Mouse (Mus musculus): ENCODE results near the gene Mafg. TPM values are rescaled to one million over a fixed set of nuclear protein-coding genes. Genes with fewer than 3 reads are reported as not detected.

Gene Mafg
- total RNA-seq, 4 experiments from 2014 or later = 33.0 to 47.3 (median 39.2) TPM

DNA sequence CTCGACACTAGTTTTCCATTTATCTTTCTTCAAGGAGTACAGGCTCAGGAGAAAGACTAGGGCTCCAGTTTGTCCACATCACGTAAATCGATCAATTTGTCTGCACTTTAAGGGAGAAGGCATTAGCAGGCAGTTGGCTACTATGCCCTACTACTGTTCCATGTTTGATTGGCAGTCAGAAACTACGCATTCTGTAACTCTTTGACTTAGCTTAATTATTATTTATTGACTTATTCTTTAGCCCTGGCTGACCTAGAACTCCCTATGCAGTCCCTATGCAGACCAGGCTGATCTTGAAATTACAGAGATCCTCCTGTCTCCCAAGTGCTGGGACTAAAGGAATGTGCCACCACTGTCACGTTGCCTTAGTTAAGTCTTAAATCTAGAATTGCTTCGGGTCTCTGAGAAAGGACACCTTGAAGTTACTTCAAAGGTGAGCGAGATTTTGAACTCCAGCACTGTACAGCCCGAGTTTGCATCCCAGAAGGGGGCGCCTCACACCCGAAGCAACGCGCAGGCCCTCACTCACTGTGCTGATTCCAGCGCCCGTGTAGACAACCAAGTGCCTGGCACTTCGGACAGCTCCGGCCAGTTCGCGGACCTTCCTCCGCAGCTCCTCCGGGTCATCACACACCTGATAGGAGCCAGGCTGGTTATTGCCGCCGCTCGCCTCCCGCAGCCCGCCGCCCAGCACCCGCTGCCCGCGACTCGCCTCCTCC is 9.3 kb downstream of the Mafg start:
- no peak for DNase-seq (ENCODE audit: low spot score)

DNA sequence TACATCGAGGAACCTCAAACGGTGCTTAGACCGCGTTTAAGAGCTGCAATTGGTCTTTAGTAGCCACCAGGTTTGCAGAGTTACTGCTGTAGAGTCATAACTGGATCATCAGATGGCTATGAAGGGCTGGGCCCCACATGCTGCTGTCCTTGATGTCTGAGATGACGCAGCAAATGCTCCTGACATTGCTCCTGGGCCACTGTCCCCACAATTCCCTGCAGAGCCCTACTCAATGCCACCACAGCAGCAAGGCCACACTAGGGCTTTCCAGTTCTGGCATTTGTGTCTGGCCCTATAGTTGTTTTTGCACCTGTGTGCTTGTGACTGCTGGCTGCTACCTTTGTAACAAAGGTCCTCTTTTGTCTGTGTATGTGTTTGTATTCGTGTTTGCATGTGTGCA is 10.6 kb downstream of the Mafg start:
- no peak for DNase-seq (ENCODE audit: low spot score)

DNA sequence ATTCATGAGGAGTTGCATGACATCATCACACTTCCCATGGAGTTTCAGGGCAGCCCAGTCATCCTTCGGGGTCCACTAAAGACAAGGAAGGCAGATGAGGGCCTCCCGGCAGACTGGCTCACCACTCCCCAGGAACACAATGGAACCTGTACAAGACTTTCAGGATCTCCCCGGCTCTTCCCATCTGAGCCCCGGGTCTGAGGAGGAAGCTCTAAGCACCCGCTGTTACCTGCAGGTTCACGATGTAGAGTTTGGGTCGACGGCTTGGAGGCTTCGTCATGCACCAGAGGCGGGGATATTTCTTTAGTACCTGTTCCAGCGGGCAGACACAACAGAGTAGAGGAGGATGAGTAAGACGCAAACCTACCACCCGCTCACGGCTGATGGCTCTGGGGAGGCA is 13.2 kb downstream of the Mafg start:
- no peak for DNase-seq (ENCODE audit: low spot score)

DNA sequence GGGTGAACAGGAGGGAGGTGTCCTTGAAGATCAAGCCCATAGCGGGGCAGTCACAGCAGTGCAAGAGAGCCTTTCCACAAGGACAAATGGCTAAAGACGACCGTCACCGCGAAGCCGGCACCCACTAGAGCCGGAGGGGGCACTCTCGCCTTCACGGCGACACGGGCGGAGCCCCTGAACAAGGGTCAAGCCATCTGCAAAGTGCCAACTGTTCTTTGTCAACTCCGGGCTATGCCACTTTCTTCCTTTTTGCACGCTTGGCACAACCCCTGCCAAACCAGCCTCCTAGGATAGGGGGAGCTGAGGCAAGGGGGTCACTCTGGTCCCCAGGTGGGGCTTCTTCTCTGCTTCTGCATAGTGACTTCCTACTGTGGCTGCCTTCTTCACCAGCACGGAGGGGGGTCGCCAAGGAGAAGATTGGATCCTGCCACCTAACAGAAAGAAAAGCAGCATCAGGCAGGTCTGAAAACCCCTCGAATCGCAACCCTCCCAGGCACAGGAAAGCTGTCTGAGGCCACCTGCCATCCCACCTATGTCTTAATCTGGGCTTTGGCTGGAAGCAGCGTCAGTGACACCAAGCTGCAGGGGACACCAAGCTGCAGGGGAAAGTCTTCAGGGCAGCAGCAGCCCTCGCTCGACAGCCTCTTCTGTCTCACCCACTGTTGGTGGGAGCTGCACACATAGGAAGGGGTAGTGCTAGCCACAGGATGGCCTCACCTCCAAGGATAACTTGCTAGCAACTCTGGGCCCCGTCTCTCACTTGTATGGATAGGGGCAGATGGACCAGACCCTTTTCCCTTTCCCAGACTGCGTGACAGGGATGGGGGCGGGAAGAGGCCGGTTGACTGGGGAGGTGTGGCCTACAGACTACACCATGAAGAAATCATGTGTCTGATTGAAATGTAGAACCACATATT is 14.5 kb downstream of the Mafg start:
- DNase-seq (ENCODE audit: low spot score) = no peak

DNA sequence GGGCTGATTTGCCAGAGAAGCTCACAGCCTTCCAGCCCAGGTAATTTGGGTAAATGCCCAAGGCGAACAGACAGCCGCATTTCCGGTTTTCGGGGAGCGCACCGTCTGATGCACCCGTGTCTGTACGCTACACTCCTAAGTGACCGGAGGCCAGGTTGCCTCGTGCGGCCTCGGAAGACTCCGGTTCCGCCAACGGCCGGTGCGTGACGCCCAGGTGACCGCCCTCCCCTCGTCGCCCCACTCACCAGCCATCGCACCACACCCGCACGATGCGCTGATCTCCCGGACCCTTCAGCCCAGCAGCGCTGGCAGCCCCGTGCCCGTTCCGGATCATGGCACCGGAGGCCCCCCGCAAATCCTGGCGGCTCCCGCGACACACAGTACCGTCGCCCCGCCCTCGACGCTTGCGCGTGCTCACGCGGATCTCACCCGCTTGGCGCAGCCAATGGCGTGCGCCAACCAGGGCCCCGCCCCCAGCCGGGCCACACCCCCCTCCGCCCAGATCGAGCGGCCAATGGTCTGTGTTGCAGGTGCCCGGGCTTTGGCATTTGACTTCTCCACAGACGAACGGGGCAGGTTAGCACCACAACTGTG is 15.8 kb downstream of the Mafg start, which contains the start of gene Pcyt2:
Gene Pcyt2 (minus strand): TSS at position 418 of the 594 bp plus-strand sequence.
- peak; percentile 75 for DNase-seq (ENCODE audit: low spot score)

DNA sequence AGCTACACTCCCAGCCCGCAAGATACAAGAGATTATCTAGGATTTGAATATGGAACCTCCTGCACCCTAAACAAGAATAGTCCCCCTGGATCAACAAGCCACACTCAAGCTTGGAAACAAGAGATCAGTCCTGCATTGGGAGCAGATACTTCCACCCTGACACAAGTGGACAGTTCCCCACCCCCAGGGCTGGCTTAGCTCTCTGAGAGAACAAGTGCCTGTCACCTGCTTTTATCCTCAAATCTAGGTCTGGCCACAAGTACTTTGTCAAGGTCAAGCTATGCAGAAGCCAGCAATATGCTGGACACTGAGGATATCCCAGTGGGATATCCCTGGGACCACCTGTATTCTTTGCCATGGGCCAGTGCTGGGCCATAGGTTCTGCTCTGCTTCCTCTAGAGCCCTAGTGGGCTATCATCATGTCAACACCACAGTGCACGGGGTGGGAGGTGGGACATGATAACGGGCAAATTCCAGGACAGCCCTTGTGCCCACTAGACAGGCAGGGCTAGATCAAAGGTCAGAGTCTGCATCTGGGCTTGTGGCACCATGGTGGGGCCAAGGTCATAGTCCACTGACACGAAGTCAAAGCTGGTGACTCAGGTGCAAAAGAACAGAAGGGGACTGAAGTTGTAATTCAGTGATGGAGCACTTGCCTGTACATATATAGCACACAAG is 16.6 kb downstream of the Mafg start:
- no peak for DNase-seq (ENCODE audit: low spot score)

DNA sequence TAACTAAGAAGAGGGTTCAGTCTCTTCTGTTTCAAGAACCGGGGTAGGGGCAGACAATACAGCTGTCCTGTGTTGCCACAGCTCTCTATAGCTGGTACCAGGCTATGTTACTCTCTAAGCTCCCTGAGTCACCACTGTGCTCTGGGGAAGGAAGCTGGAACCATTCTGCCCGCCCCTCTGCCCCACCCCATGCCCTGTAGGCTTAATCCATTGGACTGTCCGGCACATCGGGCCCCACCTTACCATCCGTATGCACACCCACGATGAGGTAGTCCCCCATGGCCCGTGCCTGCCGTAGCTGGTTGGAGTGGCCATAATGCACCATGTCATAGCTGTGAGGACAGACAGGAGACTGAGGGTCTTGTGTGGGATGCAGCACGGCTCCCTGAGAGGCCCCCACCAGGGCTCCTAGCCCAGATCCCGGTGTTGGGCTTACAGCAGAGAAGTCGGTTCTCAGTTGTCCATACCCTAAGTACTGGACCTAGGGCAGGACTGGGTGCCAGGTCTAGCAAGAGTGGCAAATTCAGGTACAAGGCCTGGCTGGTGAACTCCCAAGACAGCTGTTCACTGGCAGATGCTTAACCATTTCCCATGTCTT is 17.7 kb downstream of the Mafg start:
- no peak for DNase-seq (ENCODE audit: low spot score)

DNA sequence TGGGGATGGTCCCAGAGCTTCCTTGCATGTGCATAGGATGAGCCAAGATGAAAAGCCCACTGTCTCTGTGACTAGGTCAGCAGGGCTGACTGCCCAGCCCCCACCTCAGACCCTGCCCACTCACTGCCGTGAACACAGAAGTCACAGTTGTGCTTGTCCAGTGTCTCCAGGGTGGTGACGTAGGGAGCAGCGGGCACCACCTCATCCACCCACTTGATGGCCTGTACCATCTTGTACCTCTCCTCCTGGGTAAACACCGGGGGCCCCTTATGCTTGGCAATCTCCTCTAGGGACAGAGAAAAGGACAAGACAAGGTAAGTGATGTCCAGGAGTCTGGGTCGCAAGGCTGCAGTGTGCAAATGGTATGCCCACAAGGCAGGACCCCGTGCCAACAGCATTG is 18.2 kb downstream of the Mafg start:
- DNase-seq (ENCODE audit: low spot score) = no peak

DNA sequence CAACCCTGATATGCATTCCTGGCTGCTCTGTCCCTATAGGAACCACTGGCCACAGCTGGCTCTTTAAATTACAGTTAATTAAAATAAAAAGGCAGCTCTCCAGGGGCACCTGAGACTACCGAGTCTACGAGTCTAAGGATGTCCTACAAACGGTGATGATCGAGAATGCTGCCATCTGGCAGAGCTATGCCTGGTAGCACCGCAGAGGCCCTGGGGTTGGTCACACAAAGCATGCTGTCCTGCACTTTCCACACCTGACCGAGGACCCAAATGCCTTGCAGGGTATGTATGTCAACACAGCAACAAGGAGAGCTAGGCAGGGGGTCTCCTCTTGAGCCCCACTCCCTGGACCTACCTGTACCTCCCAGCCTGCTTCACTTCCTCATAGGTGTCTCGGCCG is 19.4 kb downstream of the Mafg start:
- DNase-seq (ENCODE audit: low spot score) = no peak

DNA sequence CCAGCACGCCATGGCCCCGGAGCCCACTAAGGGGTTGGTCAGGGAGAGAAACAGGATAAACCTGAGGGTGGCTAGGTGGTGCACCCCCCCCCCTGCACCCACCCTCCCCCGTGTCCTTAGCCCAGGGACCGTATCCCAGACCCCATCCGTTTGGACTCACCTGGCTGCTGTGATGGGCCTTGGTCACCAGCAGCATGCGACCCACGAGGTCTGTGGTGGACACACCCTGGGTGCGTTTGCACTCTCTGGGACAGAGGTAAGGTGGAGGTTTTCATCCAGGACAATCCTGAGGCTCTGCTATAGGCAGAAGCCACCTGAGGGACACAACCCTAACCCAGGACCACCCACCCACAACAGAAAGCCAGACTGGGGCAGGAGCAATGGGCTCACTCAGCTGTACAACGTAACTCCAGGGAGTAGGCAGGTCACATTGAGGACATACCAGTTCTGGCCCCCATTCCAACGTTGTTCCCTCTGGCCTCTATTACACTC is 19.9 kb downstream of the Mafg start:
- no peak for DNase-seq (ENCODE audit: low spot score)

DNA sequence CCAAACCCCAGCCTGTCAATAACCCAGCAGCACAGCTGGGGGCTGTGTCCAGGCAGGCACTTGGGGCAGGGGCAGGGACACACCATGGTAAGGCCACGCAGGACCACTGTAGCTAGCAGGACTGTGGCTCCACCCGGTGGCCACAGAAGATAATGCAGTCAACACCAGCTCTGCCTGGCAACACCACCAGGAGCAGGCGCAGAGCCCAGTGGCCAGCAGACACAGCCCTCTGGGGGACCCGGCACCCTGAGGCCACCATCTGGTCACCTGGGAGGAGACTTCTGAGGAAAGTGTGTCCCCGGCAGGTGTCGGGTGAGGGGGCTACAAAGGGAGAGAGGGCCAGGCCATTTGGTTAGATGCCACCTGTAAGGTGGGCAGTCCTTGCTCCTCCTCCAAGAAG is 20.6 kb downstream of the Mafg start:
- peak; percentile 59 for DNase-seq (ENCODE audit: low spot score)

DNA sequence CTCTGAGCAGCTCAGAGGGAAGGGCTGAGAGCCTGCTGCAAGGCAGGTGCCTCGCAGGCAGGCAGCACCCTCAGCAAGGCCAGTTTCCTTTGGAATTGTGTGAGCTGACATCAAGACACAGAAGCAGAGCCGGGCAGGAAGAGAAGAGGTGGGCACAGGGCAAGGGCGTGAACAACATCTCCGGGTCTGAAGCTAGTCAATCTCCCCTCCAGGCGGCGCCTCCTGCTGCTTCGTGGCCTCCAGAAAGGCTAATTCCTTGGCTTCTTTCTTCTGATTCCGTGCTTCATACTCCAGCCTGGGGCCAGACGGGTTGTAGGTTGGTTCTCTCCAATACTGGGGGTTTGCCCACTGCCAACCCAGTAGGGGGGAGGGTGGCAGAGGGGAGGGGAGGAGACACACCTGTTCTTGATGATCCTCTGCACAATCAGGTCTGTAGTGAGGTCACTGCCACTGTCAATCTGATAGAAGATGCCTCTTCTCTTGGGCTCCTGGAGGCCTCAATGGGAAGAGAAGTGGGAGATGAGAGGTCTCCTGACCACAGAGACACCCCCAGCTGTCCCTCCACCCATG is 22.8 kb downstream of the Mafg start:
- no peak for DNase-seq (ENCODE audit: low spot score)

DNA sequence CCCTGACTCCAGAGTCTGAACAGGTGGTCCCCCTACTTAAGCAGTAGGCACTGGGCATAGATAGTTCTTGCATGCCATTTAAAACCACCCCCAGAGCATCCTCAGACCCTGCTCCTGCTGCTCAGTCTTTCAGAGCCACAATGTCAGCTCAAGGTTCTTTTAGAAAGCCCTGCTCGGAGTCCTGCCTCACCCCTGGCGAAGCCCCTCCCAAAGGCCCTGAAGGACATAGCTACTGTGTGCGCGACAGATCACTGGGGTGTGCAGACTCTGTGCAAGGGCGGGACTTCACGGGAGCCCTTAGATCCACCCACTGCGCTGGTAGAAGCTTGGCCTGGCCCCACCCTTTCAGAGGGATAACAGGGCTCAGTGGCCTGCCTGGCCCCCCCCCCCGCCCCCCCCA is 24.1 kb downstream of the Mafg start:
- DNase-seq (ENCODE audit: low spot score) = no peak

DNA sequence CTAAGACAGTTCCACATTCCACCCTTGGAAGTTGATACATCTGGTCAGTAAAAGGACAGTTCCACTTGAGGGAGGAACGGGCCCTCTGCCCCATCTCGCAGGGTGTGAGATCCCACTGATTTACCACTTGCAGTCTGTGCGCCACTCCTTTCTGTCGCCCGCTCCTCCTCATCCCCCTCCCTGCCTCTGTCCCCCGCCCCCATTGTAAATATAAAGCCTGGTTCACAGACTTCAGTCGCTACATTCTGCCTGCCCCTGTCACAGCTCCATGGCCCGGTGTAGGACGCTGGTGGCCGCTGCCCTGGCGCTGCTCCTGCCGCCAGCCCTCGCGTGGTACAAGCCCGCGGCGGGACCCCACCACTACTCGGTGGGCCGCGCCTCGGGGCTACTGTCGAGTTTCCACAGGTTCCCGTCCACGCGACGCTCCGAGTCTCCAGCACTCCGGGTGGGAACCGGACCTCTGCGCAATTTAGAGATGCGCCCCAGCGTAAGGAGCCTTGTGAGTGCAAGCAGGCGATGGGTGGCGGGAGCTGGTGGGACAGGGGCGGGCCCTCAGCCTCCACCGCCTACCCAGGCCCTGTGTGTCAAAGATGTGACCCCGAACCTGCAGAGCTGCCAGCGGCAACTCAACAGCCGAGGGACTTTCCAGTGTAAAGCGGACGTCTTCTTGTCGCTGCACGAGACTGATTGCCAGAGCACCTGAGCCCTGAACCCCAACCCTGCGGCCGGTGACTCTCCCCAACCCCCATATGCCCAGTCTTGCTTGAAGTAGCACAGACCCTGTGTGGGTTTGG is 25.0 kb downstream of the Mafg start, which contains the start of gene Npb:
Gene Npb (plus strand): TSS at position 237 of the 794 bp plus-strand sequence.
- no peak for DNase-seq (ENCODE audit: low spot score)

DNA sequence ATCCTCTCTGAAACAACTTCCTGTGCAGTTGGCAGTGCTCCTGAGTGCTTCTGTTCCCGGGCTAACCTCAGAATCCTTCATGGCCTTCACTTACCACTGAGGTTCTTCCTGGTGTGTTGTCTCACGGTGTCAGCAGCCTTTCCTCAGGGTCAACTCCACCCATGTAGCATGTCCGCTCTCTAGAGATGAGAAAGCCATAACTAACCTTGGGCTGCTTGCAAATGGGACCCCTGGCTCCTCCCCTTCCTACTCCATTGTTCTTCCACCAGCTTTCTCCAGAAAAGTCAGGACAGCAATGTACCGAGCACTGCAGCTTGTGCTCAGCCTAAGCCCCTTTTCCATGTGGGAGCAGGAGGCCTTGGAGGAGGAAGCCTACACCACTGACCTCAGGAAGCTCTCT is 26.6 kb downstream of the Mafg start:
- no peak for DNase-seq (ENCODE audit: low spot score)

DNA sequence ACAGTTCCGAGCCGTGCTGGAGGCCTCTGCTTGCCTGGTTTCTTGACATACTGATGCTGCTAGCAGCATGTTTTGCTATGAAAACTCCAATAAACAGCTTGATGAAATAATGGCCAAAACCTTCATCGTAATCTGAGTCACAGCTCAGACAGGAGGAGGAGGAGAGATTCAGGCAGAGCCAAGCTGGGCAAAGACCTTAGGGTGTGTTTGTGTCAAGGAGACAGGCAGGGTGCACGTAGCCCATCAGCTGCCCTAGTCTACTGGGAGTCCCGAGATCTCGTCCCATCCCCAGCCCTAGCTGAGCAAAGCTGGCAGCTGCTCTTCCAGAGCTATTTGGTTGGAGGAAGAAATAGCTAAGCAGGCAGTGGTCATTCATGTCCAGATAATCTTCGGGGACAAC is 27.7 kb downstream of the Mafg start:
- no peak for DNase-seq (ENCODE audit: low spot score)

DNA sequence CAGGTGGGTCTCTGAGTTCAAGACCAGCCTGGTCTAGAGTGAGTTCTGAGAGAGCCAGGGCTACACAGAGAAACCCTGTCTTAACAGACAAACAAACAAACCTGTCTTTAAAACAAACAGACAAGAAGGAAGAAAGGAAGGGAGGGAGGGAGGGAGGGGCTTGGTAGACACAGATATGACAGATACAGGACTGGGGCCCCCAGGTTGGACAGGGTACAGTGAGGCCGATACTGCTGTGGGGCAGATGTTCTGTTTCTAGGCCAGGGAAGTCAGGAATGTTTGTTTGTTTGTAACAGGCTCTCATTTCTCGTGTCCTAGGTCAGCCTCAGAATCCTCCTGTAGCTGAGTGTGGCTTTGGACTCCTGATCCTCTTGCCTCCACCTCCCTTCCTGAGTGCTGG is 29.9 kb downstream of the Mafg start:
- DNase-seq (ENCODE audit: low spot score) = no peak

DNA sequence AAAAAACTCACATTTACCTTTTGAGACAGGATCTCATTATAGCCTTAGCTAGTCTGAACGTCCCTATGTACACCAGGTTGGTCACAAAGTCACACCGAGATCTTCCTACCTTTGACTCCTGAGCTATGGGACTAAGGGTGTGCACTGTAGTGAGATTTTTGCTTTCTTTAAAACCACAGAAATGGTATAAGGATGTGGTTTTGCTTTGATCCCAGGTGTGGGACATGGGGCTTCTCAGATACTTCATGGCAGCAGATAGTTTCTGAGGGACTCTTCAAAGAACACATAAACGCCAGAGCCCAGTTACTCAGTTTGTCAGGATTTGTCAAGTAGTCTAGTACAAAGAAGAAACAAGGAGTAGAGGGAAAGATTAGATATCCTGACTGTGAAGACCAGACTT is 32.7 kb downstream of the Mafg start:
- no peak for DNase-seq (ENCODE audit: low spot score)

DNA sequence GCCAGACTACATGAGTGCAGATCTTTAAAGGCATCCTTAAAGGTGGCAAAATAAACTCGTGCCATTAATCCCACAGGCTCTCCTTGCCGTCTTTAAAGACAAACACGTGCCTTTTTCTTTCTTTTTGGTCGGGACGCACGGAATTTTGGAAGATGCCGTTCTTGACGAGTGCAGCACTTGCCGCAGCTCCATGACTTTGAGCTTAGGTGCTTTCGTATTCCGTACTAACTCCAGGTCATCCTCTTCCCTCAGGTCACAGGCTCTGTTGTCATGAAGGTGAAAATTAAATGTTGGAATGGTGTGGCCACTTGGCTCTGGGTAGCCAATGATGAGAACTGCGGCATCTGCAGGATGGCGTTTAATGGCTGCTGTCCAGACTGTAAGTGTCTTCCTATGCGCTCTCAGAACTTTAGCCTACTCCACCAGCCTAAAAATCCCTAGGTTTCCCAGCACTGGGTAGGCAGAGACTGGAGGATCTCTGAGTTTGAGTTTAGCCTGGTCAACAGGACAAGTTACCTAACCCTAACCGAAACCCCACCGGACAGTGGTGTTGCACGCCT is 34.3 kb downstream of the Mafg start:
- DNase-seq (ENCODE audit: low spot score) = no peak

All from heart, adult 8-10 months (tissue).